Mouse (Mus musculus): ENCODE data around the gene Dnmt3a. TPM values are rescaled to one million over a fixed set of nuclear protein-coding genes. Genes with fewer than 3 reads are reported as not detected.

The Dnmt3a gene
- polyA plus RNA-seq, 1 experiment from 2014 or later: 83.1 TPM

DNA sequence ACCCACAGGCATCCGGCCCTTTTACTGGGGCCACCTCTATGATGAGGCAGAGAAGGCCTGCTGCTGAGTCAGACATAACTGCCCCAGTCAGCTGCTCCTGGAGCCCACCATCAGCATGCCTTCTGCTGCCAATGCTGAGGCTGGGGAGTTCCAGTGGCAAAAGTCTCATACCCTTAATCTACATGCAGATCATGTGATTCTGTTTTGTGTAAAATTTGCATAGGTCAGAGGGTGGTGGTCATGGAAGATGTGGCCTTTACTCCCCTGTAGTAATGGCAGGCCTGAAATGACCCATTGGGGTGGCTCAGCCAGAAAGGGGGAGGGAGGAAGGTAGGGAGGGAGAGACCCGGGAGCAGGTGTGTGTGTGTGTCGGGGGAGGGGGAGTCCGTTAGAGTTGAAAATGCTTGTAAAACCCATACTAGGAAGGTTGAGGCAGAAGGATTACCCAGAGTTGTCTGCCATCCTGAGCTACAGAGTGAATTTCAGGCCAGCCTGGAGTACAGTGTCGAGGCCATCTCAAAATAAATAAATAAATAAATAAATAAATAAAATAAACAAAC, 16.1 kb upstream of the Dnmt3a start:
- Histone ChIP-seq H3K27me3 (ENCODE audit: control insufficient read depth, insufficient read depth, low read length) (no peaks in the 10 kb centered on the region), H3K4me1 (ENCODE audit: control insufficient read depth, insufficient read depth, low read length) (peaks cover 44% of the 10 kb centered on the region), H3K9ac (replicated peaks; ENCODE audit: low read depth, low read length) (no peak overlapping the region), H3K36me3 (ENCODE audit: control insufficient read depth, insufficient read depth, low read length) (no peaks in the 10 kb centered on the region), H3K27ac (ENCODE audit: low read length) (peak overlapping the region; percentile 17; the same call in 1 of the 2 replicates), H3K9me3 (ENCODE audit: control insufficient read depth, low read depth, low read length) (no peaks in the 10 kb centered on the region), H3K4me2 (replicated peaks; ENCODE audit: low read depth, low read length) (no peak overlapping the region), H3K4me3 (ENCODE audit: low read depth, low read length) (no peak overlapping the region)
- ATAC-seq (ENCODE audit: insufficient number of reproducible peaks, insufficient read depth, low FRiP score, low read depth): no peak
- 58% methylated on average over 5 of the region's 5 CpGs for WGBS

DNA sequence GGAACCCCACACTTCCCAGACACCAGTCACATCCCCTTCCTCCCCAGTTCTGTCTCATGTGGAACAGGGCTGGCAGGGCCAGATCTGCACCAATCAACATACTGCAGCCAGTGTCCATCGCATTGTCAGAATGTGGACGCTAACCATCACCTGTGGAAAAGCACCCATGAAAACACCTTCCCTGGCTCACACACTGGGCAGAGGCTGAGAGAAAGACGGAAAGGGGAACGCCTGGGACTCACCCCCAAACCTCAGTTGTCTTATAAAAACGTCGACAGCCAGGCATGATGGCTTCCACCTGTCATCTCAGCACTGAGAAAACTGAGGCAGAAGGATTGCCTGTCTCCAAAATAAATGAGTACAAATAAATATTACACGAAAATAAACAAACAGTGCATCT, 14.6 kb upstream of the Dnmt3a start:
- Histone ChIP-seq H3K4me2 (replicated peaks; ENCODE audit: low read depth, low read length) (peak overlapping the region; percentile 61), H3K9ac (replicated peaks; ENCODE audit: low read depth, low read length) (no peak overlapping the region), H3K9me3 (ENCODE audit: control insufficient read depth, low read depth, low read length) (no peaks in the 10 kb centered on the region), H3K4me1 (ENCODE audit: control insufficient read depth, insufficient read depth, low read length) (peaks cover 30% of the 10 kb centered on the region), H3K27me3 (ENCODE audit: control insufficient read depth, insufficient read depth, low read length) (no peaks in the 10 kb centered on the region), H3K27ac (ENCODE audit: low read length) (no peak overlapping the region), H3K36me3 (ENCODE audit: control insufficient read depth, insufficient read depth, low read length) (no peaks in the 10 kb centered on the region), H3K4me3 (ENCODE audit: low read depth, low read length) (peak overlapping the region; percentile 28; the same call in 1 of the 2 replicates)
- ATAC-seq (ENCODE audit: insufficient number of reproducible peaks, insufficient read depth, low FRiP score, low read depth): no peak
- WGBS: 41% methylated on average over 7 of the region's 7 CpGs

DNA sequence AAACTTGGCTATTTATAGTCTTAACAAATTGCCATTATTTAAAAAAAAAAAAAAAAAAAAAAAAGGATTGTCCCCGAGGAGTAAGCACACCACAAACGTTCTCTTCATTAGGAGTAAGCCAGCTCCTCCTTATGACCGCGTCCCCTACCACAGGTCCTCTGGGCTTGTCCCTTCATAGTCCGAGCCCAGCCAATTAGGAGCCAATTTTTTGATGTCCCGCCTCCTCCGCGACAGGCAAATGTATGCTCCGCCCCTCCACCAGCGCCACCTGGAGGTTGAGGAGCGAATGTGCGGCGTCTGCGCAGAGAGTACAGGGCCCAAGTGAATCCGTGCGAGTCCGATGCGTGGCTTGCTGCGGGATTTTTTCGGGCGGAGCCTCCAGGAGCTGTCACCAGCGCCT, 14.1 kb upstream of the Dnmt3a start:
- H3K9me3 ChIP-seq (ENCODE audit: control insufficient read depth, low read depth, low read length): no peaks in the 10 kb centered on the region
- H3K27ac ChIP-seq (ENCODE audit: low read length): no peak overlapping the region
- H3K36me3 ChIP-seq (ENCODE audit: control insufficient read depth, insufficient read depth, low read length): no peaks in the 10 kb centered on the region
- peaks cover 26% of the 10 kb centered on the region for H3K4me1 ChIP-seq (ENCODE audit: control insufficient read depth, insufficient read depth, low read length)
- H3K9ac ChIP-seq (replicated peaks; ENCODE audit: low read depth, low read length): no peak overlapping the region; the same call in 1 of the 2 replicates
- under 1% methylated on average over 22 of the region's 22 CpGs for WGBS
- ATAC-seq (ENCODE audit: insufficient number of reproducible peaks, insufficient read depth, low FRiP score, low read depth): peak; percentile 84
- peak overlapping the region; percentile 28 for H3K4me3 ChIP-seq (ENCODE audit: low read depth, low read length)
- H3K4me2 ChIP-seq (replicated peaks; ENCODE audit: low read depth, low read length): peak overlapping the region; percentile 61
- H3K27me3 ChIP-seq (ENCODE audit: control insufficient read depth, insufficient read depth, low read length): no peaks in the 10 kb centered on the region

DNA sequence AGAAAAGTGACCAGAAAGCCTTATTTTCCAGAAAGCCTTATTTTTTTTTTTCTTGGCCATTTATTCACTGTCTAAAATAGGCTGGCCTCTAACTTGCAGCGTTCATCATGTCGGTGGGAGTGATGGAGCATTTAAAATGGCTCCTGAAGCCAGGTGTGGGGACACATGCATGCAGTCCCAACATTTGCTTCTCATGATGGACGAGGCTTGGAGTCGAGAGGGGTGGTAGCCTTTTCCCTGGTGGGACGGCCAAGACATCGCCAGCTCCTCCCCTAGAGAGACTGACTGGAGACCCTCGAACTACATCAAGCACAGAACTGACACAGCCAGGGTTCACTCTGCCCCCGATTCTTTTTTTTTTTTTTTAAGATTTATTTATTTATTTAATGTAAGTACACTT, 13.6 kb upstream of the Dnmt3a start:
- Histone ChIP-seq H3K9me3 (ENCODE audit: control insufficient read depth, low read depth, low read length) (no peaks in the 10 kb centered on the region), H3K4me3 (ENCODE audit: low read depth, low read length) (peak overlapping the region; percentile 28), H3K4me1 (ENCODE audit: control insufficient read depth, insufficient read depth, low read length) (peaks cover 21% of the 10 kb centered on the region), H3K4me2 (replicated peaks; ENCODE audit: low read depth, low read length) (peak overlapping the region; percentile 61), H3K27me3 (ENCODE audit: control insufficient read depth, insufficient read depth, low read length) (no peaks in the 10 kb centered on the region), H3K36me3 (ENCODE audit: control insufficient read depth, insufficient read depth, low read length) (no peaks in the 10 kb centered on the region), H3K9ac (replicated peaks; ENCODE audit: low read depth, low read length) (no peak overlapping the region; the same call in 1 of the 2 replicates), H3K27ac (ENCODE audit: low read length) (no peak overlapping the region)
- ATAC-seq (ENCODE audit: insufficient number of reproducible peaks, insufficient read depth, low FRiP score, low read depth): no peak
- 17% methylated on average over 8 of the region's 8 CpGs for WGBS

DNA sequence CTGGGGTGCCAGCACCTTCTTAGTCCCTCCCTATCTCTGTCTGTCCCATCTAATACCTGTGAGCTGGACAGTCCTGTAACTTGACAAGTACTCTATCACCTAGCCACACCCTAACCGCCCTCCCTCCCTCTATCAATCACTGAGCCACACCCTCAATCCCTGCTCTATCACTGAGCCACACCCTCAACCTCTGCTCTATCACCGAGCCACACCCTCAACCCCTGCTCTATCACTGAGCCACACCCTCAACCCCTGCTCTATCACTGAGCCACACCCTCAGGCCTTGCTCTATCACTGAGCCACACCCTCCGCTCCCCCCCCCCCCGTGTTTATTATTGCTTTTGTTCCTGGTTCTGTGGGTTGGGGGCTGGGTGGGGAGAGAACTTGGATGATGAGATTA, 10.2 kb upstream of the Dnmt3a start:
- Histone ChIP-seq H3K27ac (ENCODE audit: low read length) (no peak overlapping the region), H3K9ac (replicated peaks; ENCODE audit: low read depth, low read length) (no peak overlapping the region), H3K36me3 (ENCODE audit: control insufficient read depth, insufficient read depth, low read length) (no peaks in the 10 kb centered on the region), H3K4me3 (ENCODE audit: low read depth, low read length) (no peak overlapping the region), H3K4me2 (replicated peaks; ENCODE audit: low read depth, low read length) (no peak overlapping the region), H3K27me3 (ENCODE audit: control insufficient read depth, insufficient read depth, low read length) (no peaks in the 10 kb centered on the region), H3K4me1 (ENCODE audit: control insufficient read depth, insufficient read depth, low read length) (peaks cover 4% of the 10 kb centered on the region; the same call in 1 of the 2 replicates), H3K9me3 (ENCODE audit: control insufficient read depth, low read depth, low read length) (no peaks in the 10 kb centered on the region)
- 41% methylated on average over 4 of the region's 4 CpGs for WGBS
- ATAC-seq (ENCODE audit: insufficient number of reproducible peaks, insufficient read depth, low FRiP score, low read depth): no peak

DNA sequence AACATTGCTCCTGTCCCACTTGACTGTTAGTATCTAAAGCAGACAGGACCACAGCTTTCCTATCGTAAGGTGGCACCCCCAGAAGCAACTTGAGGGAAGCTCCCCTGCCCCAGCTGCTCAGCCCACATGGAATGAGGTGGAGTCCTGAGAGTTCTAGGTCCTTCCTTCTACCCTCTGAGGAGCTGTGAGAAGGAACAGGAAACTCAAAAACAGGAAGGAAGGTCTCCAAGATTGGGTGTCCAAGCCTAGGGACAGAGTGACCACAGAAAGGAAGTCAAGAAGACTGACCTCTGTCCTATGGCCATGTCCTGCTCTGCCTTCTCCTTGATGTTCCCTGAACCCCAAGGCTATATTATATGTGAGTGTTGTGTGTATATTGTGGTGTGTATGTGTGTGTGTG, 6.3 kb upstream of the Dnmt3a start:
- Histone ChIP-seq H3K4me3 (ENCODE audit: low read depth, low read length) (no peak overlapping the region), H3K9ac (replicated peaks; ENCODE audit: low read depth, low read length) (no peak overlapping the region), H3K27me3 (ENCODE audit: control insufficient read depth, insufficient read depth, low read length) (no peaks in the 10 kb centered on the region), H3K4me1 (ENCODE audit: control insufficient read depth, insufficient read depth, low read length) (no peaks in the 10 kb centered on the region), H3K9me3 (ENCODE audit: control insufficient read depth, low read depth, low read length) (no peaks in the 10 kb centered on the region), H3K36me3 (ENCODE audit: control insufficient read depth, insufficient read depth, low read length) (no peaks in the 10 kb centered on the region), H3K27ac (ENCODE audit: low read length) (no peak overlapping the region), H3K4me2 (replicated peaks; ENCODE audit: low read depth, low read length) (no peak overlapping the region)
- ATAC-seq (ENCODE audit: insufficient number of reproducible peaks, insufficient read depth, low FRiP score, low read depth): no peak
- WGBS: 93% methylated on average over 1 of the region's 1 CpGs

DNA sequence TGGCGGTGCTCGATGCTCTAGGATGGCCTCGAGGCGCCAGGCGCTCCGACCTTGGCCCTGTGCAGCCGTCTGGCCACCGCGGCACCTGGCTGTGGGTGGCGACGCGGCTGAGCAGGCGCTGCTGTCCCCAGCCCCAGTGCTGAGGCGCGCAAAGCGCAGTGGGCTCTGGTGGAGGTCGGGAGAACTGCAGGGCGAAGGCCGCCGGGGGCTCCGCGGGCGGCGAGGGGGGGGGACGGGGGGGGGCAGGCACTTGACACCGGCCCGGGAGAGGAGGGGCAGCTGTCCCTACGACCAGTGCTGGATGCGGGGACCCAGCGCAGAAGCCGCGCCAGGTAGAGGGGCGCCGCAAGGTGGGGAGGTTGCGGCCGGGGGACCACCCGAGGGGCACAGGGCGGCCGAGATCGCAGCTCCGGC, 471 bp downstream of the Dnmt3a start:
- WGBS: 2% methylated on average over 33 of the region's 41 CpGs
- H3K4me3 ChIP-seq (ENCODE audit: low read depth, low read length): peak overlapping the region; percentile 81

DNA sequence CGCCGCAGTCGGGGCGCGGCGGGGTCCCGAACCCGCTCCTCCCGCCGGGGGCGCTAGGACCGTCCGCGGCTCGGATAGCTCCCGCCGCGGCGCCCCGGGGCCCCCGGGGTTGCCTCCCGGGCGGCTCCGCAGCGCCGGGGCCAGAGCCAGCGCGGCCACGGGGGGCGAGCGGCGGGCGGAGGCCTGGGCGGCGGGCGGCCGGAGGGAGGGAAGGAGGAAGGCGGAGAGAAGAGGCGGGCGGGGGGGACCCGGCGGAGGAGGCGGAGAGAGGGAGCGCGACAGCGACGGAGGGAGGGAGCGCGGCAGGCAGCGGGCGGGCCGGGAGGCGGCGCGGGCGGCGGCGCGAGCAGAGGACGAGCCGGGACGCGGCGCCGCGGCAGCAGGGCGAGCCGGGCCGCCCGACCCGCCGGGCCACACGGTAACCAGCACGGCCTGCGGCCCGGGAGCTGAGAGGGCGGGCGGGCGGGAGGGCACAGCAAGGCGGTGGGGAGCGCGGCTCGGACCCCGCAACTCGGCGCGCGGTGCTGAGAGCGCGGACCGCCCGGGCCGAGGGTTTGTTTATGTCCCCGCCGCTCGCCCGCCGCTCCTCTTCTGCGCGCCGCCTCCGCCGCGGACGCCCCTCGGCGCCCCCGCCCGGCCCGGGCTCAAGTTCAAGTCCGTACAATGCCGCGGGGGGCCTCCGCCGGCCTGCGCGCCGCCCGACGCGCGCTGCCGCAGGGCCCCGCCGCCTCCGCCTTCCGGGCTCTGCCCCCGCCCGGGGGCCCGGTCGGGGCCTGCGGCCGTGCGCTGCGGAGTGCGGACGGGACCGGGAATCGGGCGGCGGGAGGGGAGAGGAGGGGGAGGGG, 1.1 kb downstream of the Dnmt3a start:
- peak overlapping the region; percentile 81 for H3K4me3 ChIP-seq (ENCODE audit: low read depth, low read length)
- ATAC-seq (ENCODE audit: insufficient number of reproducible peaks, insufficient read depth, low FRiP score, low read depth): peak; percentile 46
- H3K27ac ChIP-seq (ENCODE audit: low read length): peak overlapping the region; percentile 97
- H3K27me3 ChIP-seq (ENCODE audit: control insufficient read depth, insufficient read depth, low read length): no peaks in the 10 kb centered on the region
- peak overlapping the region; percentile 84 for H3K4me2 ChIP-seq (replicated peaks; ENCODE audit: low read depth, low read length)
- H3K9me3 ChIP-seq (ENCODE audit: control insufficient read depth, low read depth, low read length): no peaks in the 10 kb centered on the region
- under 1% methylated on average over 65 of the region's 141 CpGs for WGBS
- no peaks in the 10 kb centered on the region for H3K36me3 ChIP-seq (ENCODE audit: control insufficient read depth, insufficient read depth, low read length)
- peak overlapping the region; percentile 93 for H3K9ac ChIP-seq (replicated peaks; ENCODE audit: low read depth, low read length)
- peaks cover 42% of the 10 kb centered on the region for H3K4me1 ChIP-seq (ENCODE audit: control insufficient read depth, insufficient read depth, low read length)

More for the DNA sequence above, 471 bp downstream of the Dnmt3a start:
- Histone ChIP-seq H3K9me3 (ENCODE audit: control insufficient read depth, low read depth, low read length) (no peaks in the 10 kb centered on the region), H3K36me3 (ENCODE audit: control insufficient read depth, insufficient read depth, low read length) (no peaks in the 10 kb centered on the region), H3K27me3 (ENCODE audit: control insufficient read depth, insufficient read depth, low read length) (no peaks in the 10 kb centered on the region), H3K9ac (replicated peaks; ENCODE audit: low read depth, low read length) (peak overlapping the region; percentile 93), H3K4me2 (replicated peaks; ENCODE audit: low read depth, low read length) (peak overlapping the region; percentile 58), H3K4me1 (ENCODE audit: control insufficient read depth, insufficient read depth, low read length) (peaks cover 36% of the 10 kb centered on the region), H3K27ac (ENCODE audit: low read length) (peak overlapping the region; percentile 97)
- ATAC-seq (ENCODE audit: insufficient number of reproducible peaks, insufficient read depth, low FRiP score, low read depth): peak; percentile 82

Measured in stomach, embryonic 14.5 days (tissue).